Mouse (Mus musculus) erythroblast, embryonic 14.5 days (primary cell): Measurements from ENCODE around the gene Il1f10. TPM values are rescaled to one million over a fixed set of nuclear protein-coding genes. Genes with fewer than 3 reads are reported as not detected.

Experiments
- H3K27me3 ChIP-seq: 2 replicates; pipeline ENCODE4 v1.6.1; 2012; ENCODE audit warnings: inconsistent platforms; ENCODE audit not compliant: control insufficient read depth
- H3K36me3 ChIP-seq: 2 replicates; pipeline ENCODE4 v1.6.1; 2012; ENCODE audit warnings: mild to moderate bottlenecking, inconsistent platforms; ENCODE audit not compliant: control insufficient read depth
- H3K4me1 ChIP-seq: 2 replicates; pipeline ENCODE4 v1.6.1; 2012; ENCODE audit warnings: inconsistent platforms; ENCODE audit not compliant: control insufficient read depth
- H3K4me3 ChIP-seq: replicated peaks from 2 replicates; pipeline ENCODE3; 2012; ENCODE audit warnings: moderate library complexity, mild to moderate bottlenecking, inconsistent platforms
- H3K9me3 ChIP-seq: 2 replicates; pipeline ENCODE4 v1.6.1; 2012; ENCODE audit warnings: low read length, inconsistent platforms, mixed read lengths; ENCODE audit not compliant: control insufficient read depth
- GATA1 ChIP-seq: IDR thresholded peaks from 2 replicates; pipeline ENCODE4 v1.6.1; 2012; ENCODE audit warnings: low read length, inconsistent platforms, mixed read lengths
- TAL1 ChIP-seq: IDR thresholded peaks from 3 replicates; pipeline ENCODE4 v1.6.1; 2012; ENCODE audit warnings: low read length, inconsistent platforms, mixed read lengths
- polyA plus RNA-seq: library from polyadenylated mRNA; stranded (reverse); fragments of >175 nt; gene quantifications from 2 replicates; pipeline ENCODE4 v1.2.3, GENCODE M21; 2012

Il1f10 gene
- polyA plus RNA-seq: not detected in 2 replicates

GRCm38 (mm10) chr2:24290896-24291295 is at the start of gene Il1f10:
TSS of gene Il1f10 (plus strand) at chr2:24291196.
- Histone ChIP-seq H3K9me3 (no peaks in the 10 kb centered on the region), H3K4me3 (no peak within 1 kb of the TSS), H3K4me1 (no peaks in the 10 kb centered on the region), H3K36me3 (no peaks in the 10 kb centered on the region), H3K27me3 (no peaks in the 10 kb centered on the region)
- TF ChIP-seq GATA1 (no peak), TAL1 (no peak)

- no peak for TF ChIP-seq GATA1
- TF ChIP-seq TAL1: no peak
- Histone ChIP-seq H3K36me3 (no peaks in the 10 kb centered on the region), H3K4me1 (no peaks in the 10 kb centered on the region), H3K9me3 (no peaks in the 10 kb centered on the region), H3K4me3 (no peak overlapping the region), H3K27me3 (no peaks in the 10 kb centered on the region)
These were observed 23.5 kb upstream of the Il1f10 start for GRCm38 (mm10) chr2:24267503-24267902.

- no peak overlapping the region for H3K4me3 ChIP-seq
- no peaks in the 10 kb centered on the region for H3K36me3 ChIP-seq
- no peaks in the 10 kb centered on the region for H3K27me3 ChIP-seq
- TF ChIP-seq GATA1 (no peak), TAL1 (no peak)
- no peaks in the 10 kb centered on the region for H3K9me3 ChIP-seq
- H3K4me1 ChIP-seq: no peaks in the 10 kb centered on the region
These were observed 17.4 kb upstream of the Il1f10 start for GRCm38 (mm10) chr2:24273619-24274018.

- Histone ChIP-seq H3K9me3 (no peaks in the 10 kb centered on the region), H3K36me3 (no peaks in the 10 kb centered on the region), H3K4me1 (no peaks in the 10 kb centered on the region), H3K4me3 (no peak overlapping the region), H3K27me3 (no peaks in the 10 kb centered on the region)
- no peak for TF ChIP-seq TAL1
- TF ChIP-seq GATA1: no peak
These were observed 15.8 kb upstream of the Il1f10 start for GRCm38 (mm10) chr2:24275146-24275545.

GRCm38 (mm10) chr2:24276654-24277053 is 14.3 kb upstream of the Il1f10 start, which contains the start of gene Il1f5:
TSS of gene Il1f5 (plus strand) at chr2:24276954.
- Histone ChIP-seq H3K4me1 (no peaks in the 10 kb centered on the region), H3K4me3 (no peak within 1 kb of the TSS), H3K9me3 (no peaks in the 10 kb centered on the region), H3K27me3 (no peaks in the 10 kb centered on the region), H3K36me3 (no peaks in the 10 kb centered on the region)
- no peak for TF ChIP-seq GATA1
- TF ChIP-seq TAL1: no peak

- no peaks in the 10 kb centered on the region for H3K9me3 ChIP-seq
- no peak for TF ChIP-seq GATA1
- no peak for TF ChIP-seq TAL1
- H3K4me3 ChIP-seq: no peak overlapping the region
- no peaks in the 10 kb centered on the region for H3K4me1 ChIP-seq
- no peaks in the 10 kb centered on the region for H3K36me3 ChIP-seq
- no peaks in the 10 kb centered on the region for H3K27me3 ChIP-seq
These were observed 3.6 kb downstream of the Il1f10 start for GRCm38 (mm10) chr2:24294616-24295015.

GRCm38 (mm10) chr2:24296837-24297236 is 5.8 kb downstream of the Il1f10 start:
- no peak overlapping the region for H3K4me3 ChIP-seq
- H3K36me3 ChIP-seq: no peaks in the 10 kb centered on the region
- H3K4me1 ChIP-seq: no peaks in the 10 kb centered on the region
- H3K27me3 ChIP-seq: no peaks in the 10 kb centered on the region
- TF ChIP-seq GATA1: no peak
- TF ChIP-seq TAL1: no peak
- H3K9me3 ChIP-seq: no peaks in the 10 kb centered on the region

- H3K36me3 ChIP-seq: no peaks in the 10 kb centered on the region
- H3K27me3 ChIP-seq: no peaks in the 10 kb centered on the region
- H3K4me1 ChIP-seq: no peaks in the 10 kb centered on the region
- H3K4me3 ChIP-seq: no peak overlapping the region
- TF ChIP-seq TAL1 (no peak), GATA1 (no peak)
- H3K9me3 ChIP-seq: no peaks in the 10 kb centered on the region
These were observed 20.5 kb downstream of the Il1f10 start for GRCm38 (mm10) chr2:24311302-24312001.

GRCm38 (mm10) chr2:24316919-24317318 is 25.9 kb downstream of the Il1f10 start:
- no peak overlapping the region for H3K4me3 ChIP-seq
- no peaks in the 10 kb centered on the region for H3K4me1 ChIP-seq
- no peaks in the 10 kb centered on the region for H3K9me3 ChIP-seq
- TF ChIP-seq GATA1 (no peak), TAL1 (no peak)
- no peaks in the 10 kb centered on the region for H3K27me3 ChIP-seq
- H3K36me3 ChIP-seq: no peaks in the 10 kb centered on the region

- no peaks in the 10 kb centered on the region for H3K27me3 ChIP-seq
- TF ChIP-seq TAL1 (no peak), GATA1 (no peak)
- H3K4me1 ChIP-seq: no peaks in the 10 kb centered on the region
- H3K36me3 ChIP-seq: no peaks in the 10 kb centered on the region
- no peak overlapping the region for H3K4me3 ChIP-seq
- no peaks in the 10 kb centered on the region for H3K9me3 ChIP-seq
These were observed 27.1 kb downstream of the Il1f10 start for GRCm38 (mm10) chr2:24317919-24318598.
